Mouse (Mus musculus) kidney, postnatal 0 days (tissue): ENCODE data around the gene Vsx2. TPM values are rescaled to one million over a fixed set of nuclear protein-coding genes. Genes with fewer than 3 reads are reported as not detected.

ENCODE experiments used
- ATAC-seq: fragments of 200-750 bp; cut with Nextera tagmentation; replicated peaks from 2 replicates; pipeline ENCODE4 v1.8.0; 2017; ENCODE audit warnings: low read depth, moderate number of reproducible peaks, moderate TSS enrichment, moderate library complexity; ENCODE audit not compliant: low FRiP score
- DNase-seq: peaks from one replicate; pipeline ENCODE4 v3.0.0-alpha.2; 2016; ENCODE audit warnings: low spot score
- H3K27ac ChIP-seq: fragments of 300-500 bp; sonication (generic); 2 replicates; pipeline ENCODE4 v1.5.1; 2014; ENCODE audit warnings: mild to moderate bottlenecking
- H3K27me3 ChIP-seq: fragments of 300-500 bp; sonication (generic); 2 replicates; pipeline ENCODE4 v1.6.1; 2014; ENCODE audit warnings: low read length, mixed read lengths; ENCODE audit not compliant: insufficient read depth
- H3K36me3 ChIP-seq: fragments of 300-500 bp; sonication (generic); 2 replicates; pipeline ENCODE4 v1.6.1; 2014; ENCODE audit warnings: low read length, mixed read lengths; ENCODE audit not compliant: insufficient read depth
- H3K4me1 ChIP-seq: fragments of 300-500 bp; sonication (generic); replicated peaks from 2 replicates; pipeline ENCODE4 v1.6.1; 2014; ENCODE audit warnings: antibody characterized with exemption, low read length, mixed read lengths; ENCODE audit not compliant: insufficient read depth
- H3K4me2 ChIP-seq: fragments of 300-500 bp; sonication (generic); 2 replicates; pipeline ENCODE4 v1.6.1; 2014; ENCODE audit warnings: mild to moderate bottlenecking, low read length, moderate library complexity, mixed read lengths
- H3K4me3 ChIP-seq: fragments of 300-500 bp; sonication (generic); replicated peaks from 2 replicates; pipeline ENCODE4 v1.5.1; 2014; ENCODE audit warnings: low read depth, low read length
- H3K9ac ChIP-seq: fragments of 300-500 bp; sonication (generic); 2 replicates; pipeline ENCODE4 v1.6.1; 2014; ENCODE audit warnings: low read depth, low read length
- H3K9me3 ChIP-seq: fragments of 300-500 bp; sonication (generic); replicated peaks from 2 replicates; pipeline ENCODE4 v1.6.1; 2016; ENCODE audit warnings: low read length, inconsistent platforms, mixed read lengths
- CTCF ChIP-seq: IDR thresholded peaks from 2 replicates; pipeline ENCODE4 v1.5.1; 2016; ENCODE audit warnings: antibody characterized with exemption, low read depth, mild to moderate bottlenecking, moderate library complexity
- WGBS: fragments of 180-500 bp; shearing (Covaris S2); extraction: QIAGEN DNeasy Blood & Tissue Kit; methylation state at CpG from one replicate; pipeline ENCODE4 v1.1.7; 2014; 5-methylcytosine and 5-hydroxymethylcytosine counted together
- polyA plus RNA-seq: library from polyadenylated mRNA; unstranded; fragments of >200 nt; fragmentation: Nextera tagmentation; extraction: Ambion mirVana; gene quantifications from 2 replicates; pipeline ENCODE4 v1.2.1, GENCODE M21; 2015

Vsx2 gene
- polyA plus RNA-seq, 1 experiment from 2014 or later, result not detected

DNA sequence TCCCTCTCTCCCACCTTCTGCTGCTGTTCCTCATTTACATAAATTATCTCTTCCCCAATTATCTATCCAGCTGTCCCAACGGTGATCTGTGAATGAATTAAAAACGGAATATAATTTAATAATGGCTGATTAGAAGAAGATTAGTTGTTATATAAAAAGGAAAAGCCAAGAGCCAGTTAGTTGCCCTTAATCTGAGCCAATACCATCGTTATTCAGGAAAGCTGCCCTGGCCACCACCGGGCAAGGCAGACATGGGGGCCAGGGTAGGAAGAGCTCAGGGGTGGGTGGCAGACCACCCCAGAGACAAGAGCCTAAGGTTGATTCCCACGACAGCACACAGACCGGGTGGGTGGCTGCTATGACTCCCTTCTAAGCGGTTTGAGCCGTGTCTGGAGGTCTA is 21.3 kb upstream of the Vsx2 start:
- no peak for TF ChIP-seq CTCF
- ATAC-seq (no peak), DNase-seq (no peak)
- Histone ChIP-seq H3K36me3 (no peaks in the 10 kb centered on the region), H3K4me2 (no peak overlapping the region), H3K9me3 (no peaks in the 10 kb centered on the region), H3K4me3 (no peak overlapping the region), H3K9ac (no peak overlapping the region), H3K27me3 (no peaks in the 10 kb centered on the region), H3K4me1 (no peaks in the 10 kb centered on the region), H3K27ac (no peak overlapping the region)
- 65% methylated on average over 8 of the region's 8 CpGs for WGBS

DNA sequence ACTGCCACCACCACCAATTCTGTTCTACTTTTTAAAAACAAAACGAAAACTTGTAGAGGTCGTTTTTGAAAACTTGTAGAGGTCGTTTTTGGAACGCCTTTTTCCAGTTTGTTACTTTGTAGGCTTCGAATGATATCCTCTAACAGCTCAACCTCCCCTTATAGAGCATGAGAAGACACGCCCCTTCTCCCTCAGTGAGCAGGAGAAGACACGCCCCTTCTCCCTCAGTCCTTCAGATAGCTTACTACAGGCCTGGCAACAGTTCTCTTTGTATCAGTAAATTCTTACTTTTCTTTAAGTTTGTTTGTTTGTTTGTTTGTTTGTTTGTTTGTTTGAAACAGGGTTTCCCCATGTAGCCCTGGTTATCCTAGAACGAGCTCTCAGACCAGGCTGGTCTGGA is 14.3 kb upstream of the Vsx2 start:
- Histone ChIP-seq H3K4me1 (no peaks in the 10 kb centered on the region), H3K36me3 (no peaks in the 10 kb centered on the region), H3K27ac (no peak overlapping the region), H3K4me2 (no peak overlapping the region), H3K9ac (no peak overlapping the region), H3K27me3 (no peaks in the 10 kb centered on the region), H3K4me3 (no peak overlapping the region), H3K9me3 (no peaks in the 10 kb centered on the region)
- ATAC-seq (no peak), DNase-seq (no peak)
- WGBS, result 55% methylated on average over 8 of the region's 8 CpGs
- no peak for TF ChIP-seq CTCF

DNA sequence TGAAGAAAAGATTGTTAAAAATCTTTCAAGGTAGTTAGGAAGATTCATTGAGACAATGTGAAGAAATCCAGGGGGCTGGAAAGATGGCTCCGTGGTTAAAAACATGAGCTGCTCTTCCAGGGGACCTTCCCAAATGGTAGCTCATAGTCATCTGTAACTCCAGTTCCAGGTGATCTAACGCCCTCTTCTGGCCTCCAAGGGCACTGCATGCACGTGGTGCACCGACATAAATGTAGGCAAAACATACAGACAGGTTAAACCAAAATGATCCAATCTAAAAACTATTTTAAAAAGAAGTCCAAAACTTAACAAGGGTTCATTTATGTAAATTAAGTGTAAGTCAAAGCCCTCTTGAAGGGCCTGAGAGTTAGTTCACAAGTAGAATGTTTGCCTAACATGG is 7.0 kb upstream of the Vsx2 start:
- Histone ChIP-seq H3K4me1 (no peaks in the 10 kb centered on the region), H3K36me3 (no peaks in the 10 kb centered on the region), H3K27me3 (0 out of 2 replicates have a peak, but pooled peaks cover 4% of the 10 kb centered on the region), H3K4me2 (no peak overlapping the region), H3K9me3 (no peaks in the 10 kb centered on the region), H3K9ac (no peak overlapping the region), H3K27ac (no peak overlapping the region), H3K4me3 (no peak overlapping the region)
- WGBS, result 50% methylated on average over 4 of the region's 4 CpGs
- TF ChIP-seq CTCF, result no peak; the same call in 1 of the 2 replicates
- DNase-seq (no peak), ATAC-seq (no peak)

DNA sequence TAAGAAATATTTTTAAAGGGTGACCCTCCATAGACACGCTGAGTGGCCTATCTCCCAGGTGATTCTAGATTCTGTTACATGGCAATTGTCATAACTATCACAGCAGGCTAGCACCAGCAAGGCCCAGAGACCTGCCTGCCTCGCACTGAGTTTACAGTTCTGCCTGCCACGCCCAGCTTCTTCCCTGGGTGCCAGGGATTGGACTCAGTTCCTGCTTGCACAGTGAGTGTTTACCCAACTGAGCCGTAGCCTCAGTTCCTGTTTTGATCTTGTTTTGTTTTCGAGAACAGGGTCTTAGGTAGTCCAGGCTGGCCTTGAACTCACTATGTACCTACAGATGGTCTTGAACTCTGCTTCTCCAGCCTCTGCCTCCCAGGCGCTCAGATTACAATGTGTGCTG is 2.0 kb upstream of the Vsx2 start:
- no peak for ATAC-seq

DNA sequence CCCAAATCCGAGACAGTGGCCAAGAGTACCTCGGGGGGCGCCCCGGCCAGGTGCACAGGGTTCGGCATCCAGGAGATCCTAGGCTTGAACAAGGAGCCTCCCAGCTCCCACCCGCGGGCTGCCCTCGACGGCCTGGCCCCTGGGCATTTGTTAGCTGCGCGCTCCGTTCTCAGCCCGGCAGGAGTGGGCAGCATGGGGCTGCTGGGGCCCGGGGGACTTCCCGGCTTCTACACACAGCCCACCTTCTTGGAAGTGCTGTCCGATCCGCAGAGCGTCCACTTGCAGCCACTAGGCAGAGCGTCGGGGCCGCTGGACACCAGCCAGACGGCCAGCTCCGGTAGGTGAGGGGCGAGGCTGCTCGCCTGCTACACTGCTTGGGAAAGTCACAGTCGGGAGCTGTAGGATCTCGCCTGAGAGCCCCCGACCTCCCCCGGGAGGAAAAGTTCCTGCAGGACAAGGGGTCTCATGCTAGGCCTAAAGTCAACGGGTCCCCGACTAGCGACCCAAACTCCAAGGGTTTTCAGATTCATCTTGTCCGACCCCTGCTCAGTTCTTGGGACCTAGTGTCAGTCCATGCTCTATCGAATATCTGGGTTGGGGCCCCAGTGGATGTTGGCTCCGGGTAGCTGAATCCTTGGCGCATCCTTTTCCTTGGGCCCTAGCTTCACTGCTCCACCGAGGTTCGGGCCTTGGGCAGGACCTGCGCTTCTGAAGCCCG is 573 bp downstream of the Vsx2 start:
- no peak for TF ChIP-seq CTCF
- no peak overlapping the region for H3K4me2 ChIP-seq
- peaks cover 56% of the 10 kb centered on the region for H3K27me3 ChIP-seq
- ATAC-seq, result 0 out of 2 replicates have a peak, but pooled peaks have one; percentile 52
- no peaks in the 10 kb centered on the region for H3K36me3 ChIP-seq
- H3K9me3 ChIP-seq, result no peaks in the 10 kb centered on the region
- H3K9ac ChIP-seq, result no peak overlapping the region
- H3K4me1 ChIP-seq, result no peaks in the 10 kb centered on the region; the same call in 1 of the 2 replicates
- DNase-seq, result no peak
- H3K27ac ChIP-seq, result no peak overlapping the region
- 2% methylated on average over 40 of the region's 40 CpGs for WGBS
- H3K4me3 ChIP-seq, result 0 out of 2 replicates have a peak overlapping the region, but pooled peaks have one; percentile 4

More for the DNA sequence above, 2.0 kb upstream of the Vsx2 start:
- H3K27ac ChIP-seq, result no peak overlapping the region
- no peak overlapping the region for H3K4me2 ChIP-seq
- no peaks in the 10 kb centered on the region for H3K9me3 ChIP-seq
- H3K9ac ChIP-seq, result no peak overlapping the region
- H3K27me3 ChIP-seq, result peaks cover 48% of the 10 kb centered on the region
- H3K4me3 ChIP-seq, result no peak overlapping the region
- no peak for DNase-seq
- TF ChIP-seq CTCF, result no peak
- 82% methylated on average over 6 of the region's 6 CpGs for WGBS
- no peaks in the 10 kb centered on the region; the same call in 1 of the 2 replicates for H3K4me1 ChIP-seq
- H3K36me3 ChIP-seq, result no peaks in the 10 kb centered on the region

DNA sequence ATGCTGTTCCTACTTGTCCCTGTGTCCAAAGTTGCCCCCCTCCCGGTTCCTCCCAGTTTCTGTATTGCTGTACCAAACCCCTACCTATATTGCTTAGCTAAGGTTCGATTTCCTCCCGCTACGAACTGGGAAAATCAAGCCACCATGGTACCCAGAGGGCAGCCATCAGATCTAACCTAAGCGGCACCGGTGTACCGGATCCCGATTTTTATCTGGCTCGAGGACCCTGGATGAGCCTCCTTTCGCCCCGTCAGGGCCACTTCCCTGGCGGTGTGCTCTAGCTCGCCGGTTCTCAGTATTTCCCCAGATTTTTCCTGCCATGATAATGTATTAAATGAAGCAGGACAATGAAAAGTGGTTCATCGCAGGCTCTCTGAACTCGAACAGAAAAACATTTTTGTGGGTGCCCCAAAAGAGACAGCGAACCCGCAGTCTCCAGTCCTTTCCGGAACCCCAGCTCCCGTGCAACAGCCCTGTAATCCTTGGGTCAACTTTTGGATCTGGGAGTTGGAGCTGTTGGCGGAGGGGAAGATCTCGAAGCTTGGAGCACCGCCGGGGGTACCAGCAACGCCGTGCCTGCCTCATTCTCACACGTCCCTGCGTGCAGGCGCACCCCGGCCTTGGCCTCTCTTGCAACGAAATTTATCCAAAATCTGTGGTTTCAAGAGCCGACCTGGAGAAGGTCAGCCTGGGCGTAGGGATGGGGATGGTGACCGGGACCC is 1.3 kb downstream of the Vsx2 start:
- Histone ChIP-seq H3K9me3 (no peaks in the 10 kb centered on the region), H3K27me3 (peaks cover 56% of the 10 kb centered on the region), H3K36me3 (no peaks in the 10 kb centered on the region), H3K4me3 (0 out of 2 replicates have a peak overlapping the region, but pooled peaks have one; percentile 14), H3K4me1 (no peaks in the 10 kb centered on the region; the same call in 1 of the 2 replicates), H3K27ac (no peak overlapping the region), H3K9ac (no peak overlapping the region), H3K4me2 (no peak overlapping the region; the same call in 1 of the 2 replicates)
- no peak for ATAC-seq
- DNase-seq, result no peak
- no peak for TF ChIP-seq CTCF
- WGBS, result 6% methylated on average over 34 of the region's 34 CpGs
